Mouse (Mus musculus) heart, postnatal 0 days (tissue): ENCODE results near the gene Pdcd7. TPM values are rescaled to one million over a fixed set of nuclear protein-coding genes. Genes with fewer than 3 reads are reported as not detected.
A peak's percentile ranks its signal among the peaks of the same experiment; 100 is the strongest.

Experiments used
- ATAC-seq: fragments of 200-750 bp; cut with Nextera tagmentation; 2 replicates; pipeline ENCODE4 v1.8.0; 2017; ENCODE audit warnings: low read depth, moderate number of reproducible peaks, moderate library complexity; ENCODE audit not compliant: insufficient read depth
- DNase-seq: peaks from one replicate; pipeline ENCODE4 v3.0.0-alpha.2; 2016; ENCODE audit warnings: low spot score
- H3K27ac ChIP-seq: fragments of 300-500 bp; sonication (generic); 2 replicates; pipeline ENCODE4 v1.5.1; 2014; ENCODE audit warnings: low read depth, mild to moderate bottlenecking
- H3K27me3 ChIP-seq: fragments of 300-500 bp; sonication (generic); 2 replicates; pipeline ENCODE4 v1.6.1; 2014; ENCODE audit warnings: low read length, mixed read lengths; ENCODE audit not compliant: control insufficient read depth, insufficient read depth
- H3K36me3 ChIP-seq: fragments of 300-500 bp; sonication (generic); replicated peaks from 2 replicates; pipeline ENCODE4 v1.6.1; 2014; ENCODE audit warnings: low read length, mixed read lengths; ENCODE audit not compliant: control insufficient read depth, insufficient read depth
- H3K4me1 ChIP-seq: fragments of 300-500 bp; sonication (generic); 2 replicates; pipeline ENCODE4 v1.6.1; 2014; ENCODE audit warnings: antibody characterized with exemption; ENCODE audit not compliant: control insufficient read depth, insufficient read depth
- H3K4me2 ChIP-seq: fragments of 300-500 bp; sonication (generic); 2 replicates; pipeline ENCODE4 v1.6.1; 2014; ENCODE audit warnings: low read depth, mild to moderate bottlenecking, low read length, moderate library complexity
- H3K4me3 ChIP-seq: fragments of 300-500 bp; sonication (generic); 2 replicates; pipeline ENCODE4 v1.5.1; 2014; ENCODE audit warnings: low read depth, low read length
- H3K9ac ChIP-seq: fragments of 300-500 bp; sonication (generic); replicated peaks from 2 replicates; pipeline ENCODE4 v1.6.1; 2014; ENCODE audit warnings: low read depth, low read length, mixed read lengths
- H3K9me3 ChIP-seq: fragments of 300-500 bp; sonication (generic); replicated peaks from 2 replicates; pipeline ENCODE4 v1.6.1; 2016; ENCODE audit warnings: low read length; ENCODE audit not compliant: control insufficient read depth
- CTCF ChIP-seq: IDR thresholded peaks from 2 replicates; pipeline ENCODE4 v1.5.1; 2016; ENCODE audit warnings: antibody characterized with exemption, control low read depth, low read depth
- EP300 ChIP-seq: IDR thresholded peaks from 2 replicates; pipeline ENCODE4 v1.6.1; 2016; ENCODE audit warnings: antibody characterized with exemption, low read depth
- WGBS: fragments of 180-500 bp; shearing (Covaris S2); extraction: QIAGEN DNeasy Blood & Tissue Kit; methylation state at CpG from one replicate; pipeline ENCODE4 v1.1.7; 2014; 5-methylcytosine and 5-hydroxymethylcytosine counted together
- polyA plus RNA-seq: library from polyadenylated mRNA; unstranded; fragments of >200 nt; fragmentation: Nextera tagmentation; extraction: Ambion mirVana; gene quantifications from 2 replicates; pipeline ENCODE4 v1.2.1, GENCODE M21; 2015
- total RNA-seq: library from RNA; depleted of rRNA; stranded (reverse); fragments of >200 nt; gene quantifications from 2 replicates; pipeline ENCODE4 v1.2.3, GENCODE M21; 2014; ENCODE audit warnings: low replicate concordance

Pdcd7 gene
- total and polyA plus RNA-seq, 2 experiments from 2014 or later = 4.7 to 10.6 TPM

- peaks cover 3% of the 10 kb centered on the region; the same call in 1 of the 2 replicates for H3K4me1 ChIP-seq
- 60% methylated on average over 4 of the region's 4 CpGs for WGBS
- no peak overlapping the region for H3K9ac ChIP-seq
- H3K4me2 ChIP-seq = no peak overlapping the region
- no peaks in the 10 kb centered on the region for H3K9me3 ChIP-seq
- H3K27me3 ChIP-seq = no peaks in the 10 kb centered on the region
- no peak overlapping the region for H3K27ac ChIP-seq
- H3K4me3 ChIP-seq = no peak overlapping the region
- DNase-seq (no peak), ATAC-seq (no peak)
- TF ChIP-seq CTCF (peak; percentile 61), EP300 (no peak)
- no peaks in the 10 kb centered on the region for H3K36me3 ChIP-seq
Measured at GRCm38 (mm10) chr9:65372449-65372848, 26.5 kb downstream of the Pdcd7 start.

- Histone ChIP-seq H3K9me3 (no peaks in the 10 kb centered on the region), H3K4me2 (no peak overlapping the region), H3K27ac (peak overlapping the region; percentile 26; the same call in 1 of the 2 replicates), H3K4me3 (no peak overlapping the region), H3K4me1 (peaks cover 3% of the 10 kb centered on the region; the same call in 1 of the 2 replicates), H3K9ac (no peak overlapping the region), H3K36me3 (no peaks in the 10 kb centered on the region), H3K27me3 (no peaks in the 10 kb centered on the region)
- 63% methylated on average over 5 of the region's 5 CpGs for WGBS
- ATAC-seq (peak; percentile 27; the same call in 1 of the 2 replicates), DNase-seq (no peak)
- no peak for TF ChIP-seq CTCF
- no peak for TF ChIP-seq EP300
Measured at GRCm38 (mm10) chr9:65374468-65375162, 28.7 kb downstream of the Pdcd7 start.

- ATAC-seq (no peak), DNase-seq (no peak)
- peak; percentile 10; the same call in 1 of the 2 replicates for TF ChIP-seq CTCF
- TF ChIP-seq EP300 = no peak
- no peak overlapping the region for H3K4me3 ChIP-seq
- H3K9ac ChIP-seq = no peak overlapping the region
- H3K36me3 ChIP-seq = no peaks in the 10 kb centered on the region
- no peak overlapping the region for H3K4me2 ChIP-seq
- H3K27ac ChIP-seq = peak overlapping the region; percentile 26; the same call in 1 of the 2 replicates
- H3K4me1 ChIP-seq = peaks cover 3% of the 10 kb centered on the region; the same call in 1 of the 2 replicates
- H3K27me3 ChIP-seq = no peaks in the 10 kb centered on the region
- 73% methylated on average over 9 of the region's 9 CpGs for WGBS
- H3K9me3 ChIP-seq = no peaks in the 10 kb centered on the region
Measured at GRCm38 (mm10) chr9:65375163-65375934, 29.4 kb downstream of the Pdcd7 start.

- H3K9me3 ChIP-seq = no peaks in the 10 kb centered on the region
- no peak overlapping the region for H3K27ac ChIP-seq
- H3K9ac ChIP-seq = no peak overlapping the region
- TF ChIP-seq EP300 (no peak), CTCF (no peak)
- no peak overlapping the region for H3K4me2 ChIP-seq
- H3K4me1 ChIP-seq = peaks cover 15% of the 10 kb centered on the region
- H3K36me3 ChIP-seq = no peaks in the 10 kb centered on the region
- ATAC-seq = no peak
- DNase-seq = no peak
- 58% methylated on average over 4 of the region's 4 CpGs for WGBS
- no peaks in the 10 kb centered on the region for H3K27me3 ChIP-seq
- H3K4me3 ChIP-seq = no peak overlapping the region
Measured at GRCm38 (mm10) chr9:65381017-65381590, 35.2 kb downstream of the Pdcd7 start.

- H3K4me1 ChIP-seq = peaks cover 15% of the 10 kb centered on the region
- H3K27me3 ChIP-seq = no peaks in the 10 kb centered on the region
- no peak overlapping the region for H3K4me3 ChIP-seq
- DNase-seq (no peak), ATAC-seq (0 out of 2 replicates have a peak, but pooled peaks have one; percentile 50)
- H3K27ac ChIP-seq = peak overlapping the region; percentile 43; the same call in 1 of the 2 replicates
- no peaks in the 10 kb centered on the region for H3K36me3 ChIP-seq
- WGBS = 53% methylated on average over 6 of the region's 6 CpGs
- H3K9ac ChIP-seq = no peak overlapping the region
- H3K9me3 ChIP-seq = no peaks in the 10 kb centered on the region
- TF ChIP-seq EP300 (no peak), CTCF (no peak)
- no peak overlapping the region for H3K4me2 ChIP-seq
Measured at GRCm38 (mm10) chr9:65382031-65382750, 36.3 kb downstream of the Pdcd7 start.
